Mouse (Mus musculus) erythroblast, embryonic 14.5 days (primary cell): ENCODE results near the gene Zmiz2.

Source experiments
- GATA1 ChIP-seq: IDR thresholded peaks from 2 replicates; pipeline ENCODE4 v1.6.1; 2012; ENCODE audit warnings: low read length, inconsistent platforms, mixed read lengths
- TAL1 ChIP-seq: IDR thresholded peaks from 3 replicates; pipeline ENCODE4 v1.6.1; 2012; ENCODE audit warnings: low read length, inconsistent platforms, mixed read lengths

DNA sequence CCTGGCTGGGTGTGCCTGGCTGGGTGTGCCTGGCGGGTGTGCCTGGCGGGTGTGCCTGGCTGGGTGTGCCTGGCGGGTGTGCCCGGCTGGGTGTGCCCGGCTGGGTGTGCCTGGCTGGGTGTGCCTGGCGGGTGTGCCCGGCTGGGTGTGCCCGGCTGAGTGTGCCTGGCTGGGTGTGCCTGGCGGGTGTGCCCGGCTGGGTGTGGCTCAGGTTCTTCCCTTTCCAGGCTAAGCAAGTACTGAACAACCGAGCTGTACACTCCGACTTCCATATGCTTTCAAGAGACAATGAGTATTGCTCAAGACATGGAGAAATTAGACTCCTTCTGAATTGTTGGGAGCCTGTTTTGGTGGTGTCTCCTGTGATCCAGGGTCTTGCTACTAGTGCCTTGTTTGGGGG, 24.4 kb downstream of the Zmiz2 start:
- TF ChIP-seq TAL1 (no peak), GATA1 (no peak)
